Mouse (Mus musculus) thymus, adult 2 months (tissue): ENCODE results near the gene Nlrp3.

Source experiments
- CTCF ChIP-seq: fragments of 200-500 bp; IDR thresholded peaks from 2 replicates; pipeline ENCODE4 v1.5.1; 2012; ENCODE audit warnings: mild to moderate bottlenecking, control low read depth, low read length, moderate library complexity, borderline replicate concordance; ENCODE audit not compliant: control insufficient read depth, poor library complexity, insufficient read depth; ENCODE audit errors: extremely low read depth
- POLR2A ChIP-seq: fragments of 200-500 bp; IDR thresholded peaks from 2 replicates; pipeline ENCODE4 v1.6.1; 2012; ENCODE audit warnings: mild to moderate bottlenecking, low read length, control low read depth, moderate library complexity; ENCODE audit not compliant: control insufficient read depth, poor library complexity, insufficient read depth; ENCODE audit errors: extremely low read depth

DNA sequence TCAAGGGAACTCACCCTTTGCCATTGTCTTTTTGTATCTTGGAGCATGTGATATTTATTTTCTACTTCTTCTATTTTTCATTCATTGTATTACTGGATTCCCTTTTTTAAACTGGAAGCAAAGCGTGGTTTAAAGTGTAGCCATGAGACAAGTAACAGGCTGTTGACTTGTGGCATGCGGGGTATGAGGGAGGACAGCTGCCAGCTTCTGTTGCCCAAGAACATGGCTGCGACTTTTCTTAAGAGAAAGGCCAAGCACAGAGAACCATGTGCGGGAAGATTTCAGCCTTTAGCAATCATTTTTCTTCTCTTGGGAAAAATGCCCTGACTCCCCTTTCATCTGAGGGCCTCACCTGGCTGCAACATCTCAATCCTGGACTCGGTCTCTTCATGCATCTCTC lies 70.3 kb downstream of the Nlrp3 start:
- TF ChIP-seq POLR2A (no peak), CTCF (no peak)
